Mouse (Mus musculus) kidney, adult 9 months (tissue): Measurements from ENCODE around the gene Qars.
A peak's percentile ranks its signal among the peaks of the same experiment; 100 is the strongest.

Source experiments
- DNase-seq: peaks from one replicate; pipeline ENCODE4 v3.0.0; 2022

The Qars gene

DNA sequence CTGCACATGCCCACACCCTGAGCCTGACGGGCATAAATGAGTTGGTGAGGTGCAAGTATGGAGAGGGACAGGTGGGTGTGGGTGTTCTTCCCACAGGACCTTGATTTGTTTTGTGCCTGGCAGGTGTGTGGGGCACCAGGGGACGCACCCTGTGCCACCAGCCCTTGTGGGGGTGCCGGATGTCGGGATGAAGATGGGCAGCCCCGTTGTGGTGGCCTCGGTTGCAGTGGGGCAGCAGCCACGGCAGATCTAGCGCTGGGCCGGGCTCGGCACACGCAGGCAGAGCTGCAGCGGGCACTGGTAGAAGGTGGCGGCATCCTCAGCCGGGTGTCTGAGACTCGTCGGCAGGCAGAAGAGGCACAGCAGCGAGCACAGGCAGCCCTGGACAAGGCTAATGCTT is 19.1 kb upstream of the Qars start:
- DNase-seq: no peak

DNA sequence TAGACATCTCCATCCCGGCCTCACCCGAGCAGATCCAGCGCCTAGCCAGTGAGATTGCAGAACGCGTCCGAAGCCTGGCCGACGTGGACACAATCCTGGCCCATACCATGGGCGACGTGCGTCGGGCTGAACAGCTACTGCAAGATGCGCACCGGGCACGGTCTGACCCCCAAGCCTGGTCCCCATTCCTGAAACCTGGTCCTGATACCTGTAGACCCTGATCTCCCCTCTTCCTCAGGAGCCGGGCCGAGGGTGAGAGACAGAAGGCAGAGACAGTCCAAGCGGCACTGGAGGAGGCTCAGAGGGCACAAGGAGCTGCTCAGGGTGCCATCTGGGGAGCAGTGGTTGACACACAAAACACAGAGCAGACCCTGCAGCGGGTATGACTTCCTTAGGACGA is 18.3 kb upstream of the Qars start:
- DNase-seq: no peak

DNA sequence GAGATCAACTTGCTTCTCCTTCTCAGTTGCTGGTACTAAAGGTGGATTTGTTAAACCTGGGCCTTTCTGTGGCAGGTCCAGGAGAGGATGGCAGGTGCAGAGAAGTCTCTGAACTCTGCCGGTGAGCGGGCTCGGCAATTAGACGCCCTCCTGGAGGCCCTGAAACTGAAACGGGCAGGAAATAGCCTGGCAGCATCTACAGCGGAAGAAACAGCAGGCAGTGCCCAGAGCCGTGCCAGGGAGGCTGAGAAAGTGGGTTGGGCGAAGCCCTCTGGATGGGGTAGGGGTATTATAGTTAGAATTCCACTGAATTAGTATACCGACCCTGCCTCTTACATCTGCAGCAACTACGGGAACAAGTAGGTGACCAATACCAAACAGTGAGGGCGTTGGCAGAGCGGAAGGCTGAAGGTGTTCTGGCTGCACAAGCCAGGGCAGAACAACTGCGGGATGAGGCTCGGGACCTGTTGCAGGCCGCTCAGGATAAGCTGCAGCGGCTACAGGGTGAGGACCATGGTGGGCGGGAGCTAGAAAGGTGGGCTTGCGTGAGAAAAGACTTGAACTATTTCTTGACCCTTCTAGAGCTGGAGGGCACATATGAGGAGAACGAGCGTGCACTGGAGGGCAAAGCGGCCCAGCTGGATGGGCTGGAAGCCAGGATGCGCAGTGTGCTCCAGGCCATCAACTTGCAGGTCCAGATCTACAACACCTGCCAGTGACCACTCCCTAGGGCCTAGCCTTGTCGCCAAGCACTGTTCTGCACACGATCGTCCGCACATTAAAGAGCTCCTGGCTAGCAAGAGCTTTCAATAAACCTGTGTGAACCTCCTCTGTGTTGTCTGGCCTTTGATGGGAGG is 17.6 kb upstream of the Qars start:
- DNase-seq: peak; percentile 25

DNA sequence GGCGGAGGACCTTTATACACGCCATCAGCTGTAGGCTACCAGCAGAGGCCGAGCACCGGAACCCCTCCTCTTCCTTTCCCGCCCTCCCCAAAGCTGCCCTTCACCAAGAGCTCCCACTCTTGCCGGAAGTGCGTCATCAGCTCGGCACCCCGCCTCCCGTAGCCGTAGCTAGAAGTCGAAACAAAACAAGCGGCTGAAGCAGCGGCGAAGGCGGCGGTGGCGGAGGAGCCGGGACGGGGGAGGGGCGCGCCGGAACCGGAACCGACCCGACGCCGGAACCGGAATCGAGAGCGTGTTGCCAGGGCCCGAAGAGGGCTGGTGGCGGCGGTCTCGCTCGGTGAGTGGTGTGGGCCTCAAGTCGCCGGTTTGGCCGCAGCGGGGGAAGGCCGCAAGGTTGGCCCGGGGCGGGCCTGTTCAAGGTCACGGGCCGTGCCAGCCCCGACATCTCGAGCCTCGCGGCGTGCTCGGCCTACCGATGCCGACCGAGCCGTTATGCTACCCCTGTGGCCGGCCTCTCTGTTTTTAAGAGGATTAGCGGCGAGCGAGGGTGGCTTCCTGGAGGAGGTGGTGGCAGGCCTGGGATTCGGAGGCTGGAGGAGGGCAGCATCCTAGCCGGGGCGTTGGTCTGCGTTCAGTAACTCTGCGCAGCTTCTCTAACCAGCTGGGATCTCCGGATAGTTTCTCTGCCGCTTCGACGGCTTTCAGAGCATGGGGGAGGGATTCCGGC is 16.8 kb upstream of the Qars start, which contains the start of gene Usp19:
Usp19 (plus strand) TSS at position 44 of the 727 bp plus-strand sequence.
- DNase-seq: peak; percentile 98

DNA sequence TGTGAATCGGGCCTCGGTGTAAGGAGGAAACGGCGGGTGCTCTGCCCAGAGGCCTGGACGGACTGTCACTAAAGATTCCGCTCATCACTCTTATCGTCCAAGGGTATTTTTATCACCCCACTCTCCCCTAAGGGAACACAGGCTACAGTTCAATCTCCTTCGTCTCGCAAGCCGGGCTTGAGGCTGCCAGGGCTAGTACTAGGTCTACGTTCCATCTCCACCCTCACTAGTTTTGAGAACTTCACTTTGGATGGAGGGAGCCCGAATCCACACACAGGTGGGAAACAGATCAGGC is 16.3 kb upstream of the Qars start:
- DNase-seq: no peak

GRCm38 (mm10) chr9:108492043-108492750 is 15.3 kb upstream of the Qars start:
- DNase-seq: peak; percentile 33

DNA sequence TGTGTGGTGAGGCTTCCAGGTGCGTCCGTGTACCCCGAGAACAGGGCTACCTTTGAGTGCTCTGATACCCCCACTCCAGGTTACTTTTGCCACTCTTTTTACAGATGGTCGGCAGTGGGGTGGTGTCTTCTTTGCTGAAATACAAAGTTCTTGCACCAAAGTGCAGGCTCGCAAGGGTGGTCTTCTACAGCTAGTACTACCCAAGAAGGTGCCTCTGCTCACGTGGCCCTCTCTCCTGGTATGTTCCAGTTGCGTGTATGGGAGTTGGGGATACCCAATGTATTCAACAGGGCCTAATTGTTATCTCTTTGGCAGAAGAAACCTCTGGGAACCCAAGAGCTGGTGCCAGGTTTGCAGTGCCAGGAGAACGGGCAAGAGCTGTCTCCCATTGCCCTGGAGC is 14.3 kb upstream of the Qars start:
- DNase-seq: no peak

DNA sequence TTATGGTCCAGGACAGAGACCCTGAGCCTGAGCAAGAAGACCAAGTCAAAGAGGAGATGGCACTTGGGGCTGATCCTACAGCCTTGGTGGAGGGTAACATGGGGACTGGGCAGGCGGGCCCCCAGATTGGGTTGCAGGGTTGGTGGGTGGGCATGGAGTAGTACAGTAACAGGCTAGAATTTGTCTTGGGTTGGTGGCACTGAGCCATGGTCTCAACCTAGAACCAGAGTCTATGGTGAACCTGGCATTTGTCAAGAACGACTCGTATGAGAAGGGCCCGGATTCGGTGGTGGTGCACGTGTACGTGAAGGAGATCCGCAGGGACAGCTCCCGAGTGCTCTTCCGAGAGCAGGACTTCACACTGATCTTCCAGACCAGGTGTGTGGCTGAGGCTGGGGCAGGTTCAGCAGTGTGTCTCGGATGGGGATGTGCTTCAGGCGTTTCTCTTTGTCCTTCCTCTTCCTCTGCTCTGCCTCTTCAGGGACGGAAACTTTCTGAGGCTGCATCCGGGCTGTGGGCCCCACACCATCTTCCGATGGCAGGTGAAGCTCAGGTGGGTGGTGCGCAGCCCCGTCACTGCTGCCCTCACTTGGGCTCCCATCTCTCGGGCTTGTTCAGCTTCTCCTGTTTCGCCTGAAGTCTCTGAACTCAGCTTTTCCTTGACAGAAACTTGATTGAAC is 13.2 kb upstream of the Qars start:
- no peak for DNase-seq

- no peak for DNase-seq
These were observed 12.6 kb upstream of the Qars start for GRCm38 (mm10) chr9:108494905-108495304.

DNA sequence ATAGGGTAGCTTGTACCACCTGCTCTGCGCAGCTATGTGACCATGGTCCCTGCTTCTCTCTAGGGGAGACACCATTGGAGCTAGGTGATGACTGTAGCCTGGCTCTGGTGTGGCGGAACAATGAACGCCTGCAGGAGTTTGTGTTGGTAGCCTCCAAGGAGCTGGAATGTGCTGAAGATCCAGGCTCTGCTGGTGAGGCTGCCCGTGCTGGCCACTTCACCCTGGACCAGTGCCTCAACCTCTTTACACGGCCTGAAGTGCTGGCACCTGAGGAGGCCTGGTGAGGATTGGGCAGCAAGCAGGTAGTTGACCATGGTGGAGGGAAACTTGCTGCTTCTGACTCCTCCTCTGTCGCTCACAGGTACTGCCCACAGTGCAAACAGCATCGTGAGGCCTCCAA is 8.3 kb upstream of the Qars start:
- DNase-seq: no peak

GRCm38 (mm10) chr9:108499943-108500342 is 7.6 kb upstream of the Qars start:
- DNase-seq: no peak

GRCm38 (mm10) chr9:108506901-108507300 is 605 bp upstream of the Qars start:
- no peak for DNase-seq

- no peak for DNase-seq
These were observed 1.3 kb downstream of the Qars start for GRCm38 (mm10) chr9:108508776-108509175.

DNA sequence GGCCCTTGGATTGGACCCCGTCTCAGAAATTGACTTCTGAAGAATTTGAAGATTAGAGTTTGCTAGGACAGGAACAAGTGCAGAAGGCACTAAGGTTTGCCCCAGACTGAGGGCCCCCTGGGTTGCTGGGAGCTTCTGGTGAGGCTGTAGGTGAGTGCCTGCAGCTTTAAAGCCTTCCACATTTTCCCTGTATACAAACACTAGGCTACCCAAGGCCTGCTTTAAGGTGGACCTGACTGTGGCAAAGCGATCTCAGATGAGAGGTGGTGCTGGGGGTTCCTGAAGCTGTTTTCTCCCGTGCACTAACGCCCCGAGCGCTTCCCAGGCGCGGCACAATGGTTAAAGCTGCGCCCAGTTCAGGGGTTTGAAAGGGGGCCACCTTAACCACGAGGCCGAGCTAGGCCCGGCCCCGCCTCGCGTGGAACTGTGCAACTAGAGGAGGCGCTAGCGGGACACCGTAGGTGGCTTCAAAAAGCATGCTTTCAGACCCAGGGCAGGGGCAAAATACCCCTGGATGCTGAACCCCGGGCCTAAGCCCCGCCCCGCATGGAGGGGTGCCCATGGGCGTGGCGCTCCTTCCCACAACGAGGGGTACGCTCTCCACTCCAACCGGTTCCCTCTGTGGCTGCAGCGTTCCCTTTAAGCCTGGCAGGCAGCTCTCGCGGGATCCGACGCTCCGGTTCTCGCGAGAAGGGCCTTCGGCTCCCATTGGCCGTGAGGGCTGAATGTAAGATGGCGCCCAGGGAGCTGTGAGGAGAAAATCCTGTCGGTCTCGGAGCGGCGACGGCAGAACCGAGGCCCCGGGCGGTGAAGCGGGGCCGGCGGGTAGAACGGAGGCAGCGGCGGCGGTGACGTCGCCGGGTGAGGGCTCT is 9.1 kb downstream of the Qars start, which contains the start of gene Qrich1:
Qrich1 (plus strand) TSS at position 427 of the 872 bp plus-strand sequence.
- DNase-seq: peak; percentile 97

DNA sequence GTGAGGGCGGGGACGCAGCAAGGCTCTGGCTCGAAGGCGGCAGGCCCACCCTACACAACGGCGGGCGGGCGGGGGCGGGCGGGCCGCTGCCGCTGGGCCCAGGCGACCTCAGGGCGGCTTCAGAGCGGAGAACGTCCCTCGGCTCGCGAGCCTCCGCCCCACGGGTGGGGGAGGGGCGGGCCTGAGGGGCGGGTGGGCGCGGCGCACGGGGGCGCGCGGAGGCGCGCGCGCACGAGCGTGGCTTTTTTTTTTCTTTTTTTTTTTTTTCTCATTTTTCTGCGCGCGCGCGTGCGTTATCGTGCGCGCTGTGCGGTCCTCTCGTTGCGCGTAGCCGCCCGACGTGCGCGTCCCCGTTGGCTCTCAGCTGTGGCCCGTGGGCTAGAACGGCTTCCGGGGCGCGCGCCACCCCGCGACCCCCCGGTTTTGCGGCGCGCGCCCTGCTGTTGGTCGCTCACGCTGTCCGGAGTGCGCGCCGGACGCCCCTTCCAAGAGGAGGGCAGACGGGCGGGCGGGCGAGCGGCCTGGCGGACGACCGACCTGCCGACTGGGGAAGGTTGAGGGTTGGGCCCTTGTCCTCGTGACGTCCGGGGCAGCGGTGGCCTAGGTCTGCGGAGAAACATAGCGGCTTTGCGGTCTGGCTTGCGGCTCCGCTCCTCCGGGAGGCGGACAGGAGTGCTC is 9.9 kb downstream of the Qars start:
- peak; percentile 80 for DNase-seq

DNA sequence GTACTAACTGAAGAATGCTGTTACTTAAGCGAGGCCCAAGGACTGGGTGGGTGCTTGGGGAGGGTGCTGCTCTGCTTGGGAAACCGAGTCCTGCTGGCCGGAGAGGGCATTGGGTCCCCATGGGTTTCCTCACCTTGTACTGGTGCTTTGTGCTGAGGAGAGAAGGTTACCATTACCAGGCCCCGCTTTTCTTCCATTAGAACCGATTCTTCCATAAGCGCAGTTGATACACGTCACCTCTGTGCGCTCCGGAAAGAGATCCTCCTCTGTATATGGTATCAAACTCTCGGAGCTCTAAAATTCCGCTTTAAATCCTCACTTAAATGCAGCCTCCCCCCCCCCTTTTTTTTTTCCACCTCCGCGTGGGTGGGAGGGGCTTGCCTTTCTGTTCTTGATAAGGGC is 10.4 kb downstream of the Qars start:
- no peak for DNase-seq

DNA sequence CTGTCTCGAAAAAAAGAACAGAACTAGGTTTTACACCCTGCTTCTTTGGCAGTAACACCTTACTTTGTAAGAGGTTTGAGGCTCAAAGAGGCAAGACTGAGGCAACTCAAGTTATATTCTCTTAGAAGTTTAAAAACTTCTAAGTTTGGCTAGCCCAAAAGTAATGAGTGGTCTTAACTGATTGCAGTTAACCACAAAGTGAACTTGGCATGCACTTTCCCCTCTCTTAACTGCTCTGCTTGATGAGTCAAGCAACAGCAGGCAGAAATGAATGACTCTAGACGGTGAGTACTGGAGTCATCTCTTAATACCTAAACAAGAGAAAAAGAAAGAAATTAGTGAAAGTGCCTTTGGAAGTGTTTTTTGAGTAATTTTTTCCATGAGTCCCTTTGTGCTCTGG is 14.1 kb downstream of the Qars start:
- DNase-seq: no peak

- DNase-seq: no peak
These were observed 15.8 kb downstream of the Qars start for GRCm38 (mm10) chr9:108523341-108523740.

- DNase-seq: no peak
These were observed 17.9 kb downstream of the Qars start for GRCm38 (mm10) chr9:108525400-108525799.

- no peak for DNase-seq
These were observed 23.4 kb downstream of the Qars start for GRCm38 (mm10) chr9:108530954-108531353.

DNA sequence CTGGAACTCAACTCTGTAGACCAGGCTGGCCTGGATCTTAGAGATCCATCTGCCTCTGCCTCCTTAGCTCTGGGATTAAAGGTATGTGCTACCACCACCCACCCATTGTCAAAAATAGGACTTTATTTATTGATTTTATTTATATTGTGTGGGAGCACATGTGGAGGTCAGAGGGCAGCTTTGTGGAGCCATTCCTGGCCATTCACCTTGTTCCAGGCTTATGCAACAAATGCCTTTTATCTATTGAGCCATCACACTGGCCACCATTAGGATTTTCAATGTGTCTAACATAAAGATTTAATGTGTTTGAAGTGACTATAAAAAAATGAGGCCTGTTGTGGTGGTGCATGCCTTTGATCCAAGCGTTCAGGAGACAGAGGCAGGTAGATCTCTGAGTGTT is 24.0 kb downstream of the Qars start:
- DNase-seq: no peak

DNA sequence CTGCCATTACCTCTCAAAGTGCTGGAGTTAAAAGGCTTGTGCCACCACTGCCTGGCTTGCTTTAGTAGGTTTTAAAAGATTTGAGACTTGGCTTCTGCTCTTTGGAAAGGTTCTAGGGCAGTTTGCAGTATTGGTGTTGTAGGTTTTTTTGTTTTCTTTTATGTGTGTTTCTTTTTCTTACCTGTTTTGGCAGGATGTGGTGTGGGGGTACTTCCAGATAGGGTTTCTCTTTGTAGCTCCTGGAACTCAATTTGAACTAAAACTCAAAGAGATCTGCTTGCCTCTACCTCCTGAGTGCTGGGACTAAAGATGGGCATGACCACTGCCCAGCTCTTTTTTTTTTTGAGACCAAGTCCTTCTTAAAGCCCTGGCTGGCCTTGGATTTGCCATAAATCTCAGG is 33.3 kb downstream of the Qars start:
- no peak for DNase-seq
